Mouse (Mus musculus) CH12.LX (cell line): Measurements from ENCODE around the gene Cdkn2a. TPM values are rescaled to one million over a fixed set of nuclear protein-coding genes. Genes with fewer than 3 reads are reported as not detected.

Experiments used
- DNase-seq: peaks from one replicate; pipeline ENCODE4 v3.0.0-alpha.2; 2013; ENCODE audit errors: extremely low read depth
- H3K27ac ChIP-seq: 2 replicates; pipeline ENCODE4 v1.5.1; 2012; ENCODE audit warnings: low read depth, mild to moderate bottlenecking, control low read depth, moderate library complexity; ENCODE audit not compliant: insufficient read depth
- H3K27me3 ChIP-seq: replicated peaks from 2 replicates; pipeline ENCODE3; 2012; ENCODE audit warnings: inconsistent platforms
- H3K36me3 ChIP-seq, 2 experiments: replicated peaks in 1 of 2; 2 replicates each; pipeline versions ENCODE3 to v1.6.1; 2012; ENCODE audit warnings: inconsistent platforms in 1 of 2, low read length in 1 of 2, mild to moderate bottlenecking in 1 of 2, mixed read lengths in 1 of 2, moderate library complexity in 1 of 2; ENCODE audit not compliant: control insufficient read depth in 1 of 2, insufficient read depth in 1 of 2
- H3K4me1 ChIP-seq, 2 experiments: 2 replicates each; pipeline ENCODE4 v1.6.1; 2012; ENCODE audit warnings: inconsistent platforms in 1 of 2, moderate library complexity in 1 of 2; ENCODE audit not compliant: insufficient read depth in 2 of 2, control insufficient read depth in 1 of 2
- H3K4me2 ChIP-seq: 2 replicates; pipeline ENCODE4 v1.6.1; 2012; ENCODE audit warnings: low read depth, mild to moderate bottlenecking, control low read depth; ENCODE audit not compliant: poor library complexity, insufficient read depth, severe bottlenecking
- H3K4me3 ChIP-seq, 3 experiments: fragments of 150-350 bp in 1 of 3; sonication (generic) in 1 of 3; replicated peaks in 1 of 3; 2 replicates each; pipeline versions ENCODE3 to v1.5.1; 2011 to 2012; ENCODE audit warnings: low read depth in 2 of 3, low read length in 2 of 3, mild to moderate bottlenecking in 2 of 3, moderate library complexity in 2 of 3, control low read depth in 1 of 3, improper control_type of control experiment in 1 of 3, inconsistent platforms in 1 of 3, mixed read lengths in 1 of 3; ENCODE audit not compliant: poor library complexity in 1 of 3
- H3K79me2 ChIP-seq: replicated peaks from 2 replicates; pipeline ENCODE4 v1.6.1; 2012; ENCODE audit warnings: mild to moderate bottlenecking, moderate library complexity; ENCODE audit not compliant: control insufficient read depth, poor library complexity, insufficient read depth, severe bottlenecking; ENCODE audit errors: extremely low read depth
- H3K9ac ChIP-seq: 2 replicates; pipeline ENCODE4 v1.6.1; 2012; ENCODE audit warnings: low read depth, mild to moderate bottlenecking, control low read depth, moderate library complexity; ENCODE audit not compliant: insufficient read depth
- H3K9me3 ChIP-seq: replicated peaks from 2 replicates; pipeline ENCODE3; 2012; ENCODE audit warnings: low read length, inconsistent platforms, mixed read lengths
- CTCF ChIP-seq, 2 experiments: IDR thresholded peaks in 1 of 2; conservative IDR thresholded peaks in 1 of 2; 2 replicates each; pipeline ENCODE4 v1.5.1; 2011 to 2012; ENCODE audit warnings: low read depth in 2 of 2, low read length in 2 of 2, improper control_type of control experiment in 1 of 2, inconsistent platforms in 1 of 2, mild to moderate bottlenecking in 1 of 2, moderate library complexity in 1 of 2
- E2F4 ChIP-seq: IDR thresholded peaks from 2 replicates; pipeline ENCODE4 v1.6.1; 2011; ENCODE audit warnings: low read depth, low read length, improper control_type of control experiment; ENCODE audit not compliant: insufficient replicate concordance
- ETS1 ChIP-seq: conservative IDR thresholded peaks from 2 replicates; pipeline ENCODE4 v1.6.1; 2012; ENCODE audit warnings: low read depth, mild to moderate bottlenecking, inconsistent platforms, low read length, improper control_type of control experiment, moderate library complexity
- GABPA ChIP-seq: IDR thresholded peaks from 2 replicates; pipeline ENCODE4 v1.6.1; 2012; ENCODE audit warnings: low read depth, low read length, improper control_type of control experiment, inconsistent platforms; ENCODE audit not compliant: insufficient replicate concordance
- IRF4 ChIP-seq: IDR thresholded peaks from 2 replicates; pipeline ENCODE4 v1.6.1; 2014; ENCODE audit warnings: low read depth, mild to moderate bottlenecking, inconsistent platforms, low read length, improper control_type of control experiment
- JUN ChIP-seq: IDR thresholded peaks from 2 replicates; pipeline ENCODE4 v1.6.1; 2011; ENCODE audit warnings: low read depth, mild to moderate bottlenecking, low read length, improper control_type of control experiment, moderate library complexity; ENCODE audit not compliant: insufficient read depth
- JUND ChIP-seq: conservative IDR thresholded peaks from 2 replicates; pipeline ENCODE4 v1.6.1; 2011; ENCODE audit warnings: low read depth, low read length, improper control_type of control experiment
- MAZ ChIP-seq: IDR thresholded peaks from 2 replicates; pipeline ENCODE4 v1.6.1; 2012; ENCODE audit warnings: low read depth, mild to moderate bottlenecking, inconsistent platforms, low read length, improper control_type of control experiment, moderate library complexity
- MEF2A ChIP-seq: IDR thresholded peaks from 2 replicates; pipeline ENCODE4 v1.6.1; 2014; ENCODE audit warnings: low read depth, mild to moderate bottlenecking, inconsistent platforms, low read length, improper control_type of control experiment, borderline replicate concordance
- MXI1 ChIP-seq: IDR thresholded peaks from 2 replicates; pipeline ENCODE4 v1.6.1; 2011; ENCODE audit warnings: mild to moderate bottlenecking, low read depth, low read length, improper control_type of control experiment
- MYC ChIP-seq: IDR thresholded peaks from 2 replicates; pipeline ENCODE4 v1.6.1; 2011; ENCODE audit warnings: low read depth, mild to moderate bottlenecking, improper control_type of control experiment, low read length
- NELFE ChIP-seq: IDR thresholded peaks from 2 replicates; pipeline ENCODE4 v1.6.1; 2011; ENCODE audit warnings: low read depth, low read length, improper control_type of control experiment
- PAX5 ChIP-seq: IDR thresholded peaks from 2 replicates; pipeline ENCODE4 v1.6.1; 2012; ENCODE audit warnings: low read length, inconsistent platforms, mixed read lengths
- POLR2A ChIP-seq: IDR thresholded peaks from 2 replicates; pipeline ENCODE4 v1.6.1; 2011; ENCODE audit warnings: low read depth, mild to moderate bottlenecking, improper control_type of control experiment, low read length
- POLR2AphosphoS2 ChIP-seq: IDR thresholded peaks from 2 replicates; pipeline ENCODE4 v1.6.1; 2011; ENCODE audit warnings: low read depth, low read length, improper control_type of control experiment
- SIN3A ChIP-seq: IDR thresholded peaks from 2 replicates; pipeline ENCODE4 v1.6.1; 2012; ENCODE audit warnings: low read length, improper control_type of control experiment, inconsistent platforms
- SMC3 ChIP-seq: IDR thresholded peaks from 2 replicates; pipeline ENCODE4 v1.6.1; 2011; ENCODE audit warnings: low read depth, low read length, improper control_type of control experiment
- TBP ChIP-seq: conservative IDR thresholded peaks from 2 replicates; pipeline ENCODE4 v1.6.1; 2011; ENCODE audit warnings: low read depth, low read length, improper control_type of control experiment
- TCF12 ChIP-seq: IDR thresholded peaks from 2 replicates; pipeline ENCODE4 v1.6.1; 2014; ENCODE audit warnings: low read depth, mild to moderate bottlenecking, inconsistent platforms, low read length, improper control_type of control experiment
- USF1 ChIP-seq: IDR thresholded peaks from 2 replicates; pipeline ENCODE4 v1.6.1; 2014; ENCODE audit warnings: low read depth, mild to moderate bottlenecking, inconsistent platforms, low read length, improper control_type of control experiment
- ZC3H11A ChIP-seq: IDR thresholded peaks from 2 replicates; pipeline ENCODE4 v1.6.1; 2012; ENCODE audit warnings: low read depth, mild to moderate bottlenecking, inconsistent platforms, low read length, improper control_type of control experiment
- ZNF384 ChIP-seq: IDR thresholded peaks from 2 replicates; pipeline ENCODE4 v1.6.1; 2012; ENCODE audit warnings: low read depth, low read length, improper control_type of control experiment, inconsistent platforms
- dilution Hi-C: fragments of 300-500 bp; cut with MboI; formaldehyde crosslinking; loops from 2 replicates; pipeline ENCODE4 v1.14.3; 2020; ENCODE audit warnings: low sequenced_read_pairs; ENCODE audit not compliant: extremely low pct_unique_long_range_greater_than_20kb, extremely low pct_ligation_motif_present
- in situ Hi-C: fragments of 300-500 bp; cut with MboI; formaldehyde crosslinking; loops from 3 replicates; pipeline ENCODE4 v1.14.3; 2019; ENCODE audit warnings: low sequenced_read_pairs, low pct_ligation_motif_present, low pct_unique_long_range_greater_than_20kb, mixed read lengths
- polyA plus RNA-seq: library from polyadenylated mRNA; unstranded; fragments of >175 nt; gene quantifications from 2 replicates; pipeline ENCODE4 v1.2.1, GENCODE M21; 2012; ENCODE audit warnings: low read depth; ENCODE audit not compliant: insufficient read length
- total RNA-seq, 2 experiments: library from RNA; depleted of rRNA; stranded (reverse); fragments of 300-350 nt in 1 of 2; fragments of >200 nt in 1 of 2; gene quantifications; 2 replicates each; pipeline ENCODE4 v1.2.3; 2012 to 2014

Cdkn2a gene
- total and polyA plus RNA-seq, 3 experiments: not detected

GRCm38 (mm10) chr4:89276669-89277219 is 17.7 kb downstream of the Cdkn2a start:
- Histone ChIP-seq H3K4me3 (no peak overlapping the region), H3K4me1 (no peaks in the 10 kb centered on the region), H3K27me3 (no peaks in the 10 kb centered on the region), H3K79me2 (no peaks in the 10 kb centered on the region), H3K9ac (no peak overlapping the region), H3K9me3 (no peaks in the 10 kb centered on the region), H3K36me3 (no peaks in the 10 kb centered on the region), H3K27ac (no peak overlapping the region), H3K4me2 (no peak overlapping the region)
- DNase-seq: no peak
- in situ Hi-C loops (no loop called here), dilution Hi-C loops (no loop called here)
- TF ChIP-seq ZNF384 (no peak), PAX5 (no peak), POLR2AphosphoS2 (no peak), TBP (no peak), MXI1 (no peak), MAZ (no peak), CTCF (conservative IDR thresholded peaks at IDR 0.05 in 1 of 2, IDR thresholded peaks at IDR 0.05 in 1 of 2; ENCODE audit: low read depth in 2 of 2, low read length in 2 of 2) (no peak), MEF2A (no peak), JUND (no peak), USF1 (no peak), ZC3H11A (no peak), SIN3A (no peak), POLR2A (no peak), ETS1 (no peak), NELFE (no peak), MYC (no peak), SMC3 (no peak), JUN (no peak), GABPA (no peak)

DNA sequence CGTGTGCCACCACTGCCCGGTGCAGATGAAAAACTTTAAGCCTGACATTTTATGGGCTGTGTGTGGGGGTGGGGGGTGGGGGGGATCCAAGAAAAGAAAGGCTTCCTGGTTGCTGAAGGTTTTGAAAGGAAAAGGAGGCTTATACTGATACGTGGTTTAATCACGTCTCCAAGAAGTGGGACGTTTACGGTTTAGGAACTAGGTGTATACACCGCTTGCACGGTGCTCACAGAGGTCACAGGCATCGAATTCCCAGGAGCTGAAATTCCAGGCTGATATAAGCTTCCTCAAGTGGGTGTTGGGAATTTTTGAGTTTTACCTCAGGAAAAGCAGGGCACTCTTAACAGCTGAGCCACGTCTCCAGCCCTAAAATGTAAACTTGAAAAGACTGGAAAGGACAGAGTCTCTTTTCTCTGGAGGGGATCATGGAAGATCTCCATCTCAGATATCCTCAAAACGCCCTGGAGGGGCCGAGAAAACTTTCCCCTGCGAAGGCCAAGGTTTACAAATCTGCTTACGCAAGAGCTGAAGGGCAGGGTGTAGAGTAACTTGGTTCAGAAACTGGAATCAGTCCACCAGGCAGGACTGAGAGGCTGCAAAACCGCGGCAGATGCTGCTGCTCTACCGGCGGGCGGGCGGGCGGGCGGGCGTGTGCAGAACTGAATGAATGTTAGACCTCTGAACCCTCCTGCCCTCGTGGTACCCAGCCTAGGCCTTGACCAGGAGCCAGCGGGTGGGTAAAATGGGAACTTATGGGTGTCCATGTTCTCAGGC is 18.5 kb downstream of the Cdkn2a start:
- no peaks in the 10 kb centered on the region for H3K9me3 ChIP-seq
- no peak for DNase-seq
- H3K27ac ChIP-seq: no peak overlapping the region
- dilution Hi-C loops (no loop called here), in situ Hi-C loops (no loop called here)
- no peak overlapping the region for H3K4me3 ChIP-seq
- H3K9ac ChIP-seq: no peak overlapping the region
- H3K27me3 ChIP-seq: no peaks in the 10 kb centered on the region
- TF ChIP-seq IRF4 (no peak), E2F4 (no peak), TCF12 (no peak), MEF2A (no peak)
- no peak overlapping the region for H3K4me2 ChIP-seq
- no peaks in the 10 kb centered on the region for H3K79me2 ChIP-seq
- H3K36me3 ChIP-seq: no peaks in the 10 kb centered on the region
- H3K4me1 ChIP-seq: no peaks in the 10 kb centered on the region
